Mouse (Mus musculus): ENCODE results near the gene Cabin1.
"Not testable (repeated sequence)": the region's sequence is repeated elsewhere in the genome, so short reads cannot be mapped to it uniquely, and the experiment has no call there.

Cabin1 gene

DNA sequence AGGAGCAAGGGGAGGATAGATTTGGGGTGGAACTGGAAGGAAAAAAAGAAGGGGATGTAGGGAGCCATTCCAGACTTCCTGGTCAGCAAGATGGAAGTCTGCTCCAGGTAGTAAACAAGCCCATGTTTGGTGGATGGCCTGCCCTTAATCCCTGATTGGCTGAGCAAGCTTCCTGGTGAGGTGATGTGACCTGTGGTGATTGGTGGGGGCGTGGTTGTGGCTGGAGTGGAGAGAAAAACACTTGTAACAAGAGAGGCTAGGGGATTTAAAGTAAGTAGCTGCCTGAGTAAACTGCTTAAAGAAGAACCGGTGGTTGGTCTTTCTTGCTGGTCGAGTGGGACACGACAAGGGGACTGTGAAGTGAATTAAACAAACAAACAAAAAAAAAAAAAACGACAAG lies 3.6 kb upstream of the Cabin1 start:
- not testable (repeated sequence) for DNase-seq (ENCODE audit: low spot score)

DNA sequence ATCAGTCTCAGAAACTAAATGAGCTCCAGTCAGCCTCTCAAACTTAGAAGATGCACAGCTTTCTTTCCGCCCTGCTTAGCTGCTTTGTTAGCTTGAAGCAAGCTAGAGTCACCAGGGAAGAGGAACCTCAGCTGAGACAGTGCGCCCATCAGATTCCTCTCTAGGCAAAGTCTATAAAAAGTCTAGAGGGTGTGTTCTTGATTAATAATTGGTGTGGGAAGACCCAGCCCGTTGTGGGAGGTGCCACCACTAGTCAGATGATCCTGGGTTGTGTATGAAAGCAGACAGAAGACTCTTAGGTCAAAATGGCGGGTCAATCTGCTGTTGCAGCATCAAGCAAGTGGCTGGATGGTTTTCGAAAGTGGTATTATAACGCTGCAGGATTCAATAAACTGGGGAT lies 2.7 kb upstream of the Cabin1 start:
- no peak for DNase-seq (ENCODE audit: low spot score)

DNA sequence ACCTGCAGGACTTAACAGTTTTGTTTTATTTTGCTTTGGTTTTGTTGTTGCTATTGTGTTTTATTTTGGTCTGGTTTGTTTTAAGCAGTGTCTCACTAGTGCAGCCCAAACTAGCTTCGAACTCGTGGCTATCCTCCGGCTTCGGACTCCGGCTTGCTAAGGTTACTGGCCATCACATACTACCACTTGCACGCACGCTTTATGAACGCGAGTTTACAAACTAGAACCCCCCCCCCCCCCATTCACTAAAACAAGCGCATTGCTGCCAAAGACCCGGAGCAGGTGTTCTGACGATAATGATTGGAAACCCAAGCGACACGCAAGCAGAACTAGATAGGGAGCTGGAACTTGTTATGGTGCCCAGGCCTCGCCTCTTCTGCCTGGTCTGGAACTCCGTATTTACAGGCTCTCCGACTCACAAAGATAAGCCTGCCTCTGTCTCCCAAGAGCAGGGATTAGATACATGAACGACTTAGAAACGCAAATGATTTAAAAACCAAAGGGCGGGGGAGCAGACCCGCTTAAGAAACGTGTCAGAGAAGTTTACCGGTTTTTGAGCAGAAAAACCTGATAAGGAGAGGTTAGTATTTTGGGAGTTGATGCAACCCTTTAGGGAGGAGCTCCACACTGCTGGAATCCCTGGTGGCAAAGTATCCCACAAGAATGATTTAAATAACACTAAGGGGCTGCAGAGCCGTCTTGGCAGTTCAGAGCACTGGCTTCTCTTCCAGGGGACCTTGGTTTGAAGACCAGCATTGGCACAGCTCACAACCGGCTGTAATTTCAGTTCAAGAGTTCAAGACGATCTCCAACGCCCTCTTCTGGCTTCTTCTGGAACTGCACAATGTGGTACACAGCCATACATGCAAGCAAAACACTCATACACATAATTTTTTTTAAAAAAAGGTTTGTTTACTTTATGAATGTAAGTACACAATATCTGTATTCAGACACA lies 655 bp upstream of the Cabin1 start:
- DNase-seq (ENCODE audit: low spot score), result peak; percentile 84

DNA sequence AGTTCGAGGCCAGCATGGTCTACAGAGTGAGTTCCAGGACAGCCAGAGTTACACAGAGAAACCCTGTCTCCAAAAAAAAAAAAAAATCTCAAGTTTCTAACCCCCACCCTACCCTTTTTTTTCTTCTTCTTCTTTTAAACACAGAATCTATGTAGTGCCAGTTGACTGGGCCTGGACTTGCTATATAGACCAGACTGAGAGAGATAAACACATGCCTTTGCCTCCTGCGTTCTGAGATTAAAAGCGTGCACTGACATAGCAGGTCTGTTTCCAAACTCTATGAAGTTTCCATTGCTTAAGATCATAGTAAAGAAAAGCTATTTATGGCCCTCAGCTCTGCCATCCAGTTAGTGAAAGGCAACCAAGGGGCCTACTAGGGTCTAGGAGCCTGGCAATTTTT lies 1.7 kb downstream of the Cabin1 start:
- DNase-seq (ENCODE audit: low spot score), result no peak

DNA sequence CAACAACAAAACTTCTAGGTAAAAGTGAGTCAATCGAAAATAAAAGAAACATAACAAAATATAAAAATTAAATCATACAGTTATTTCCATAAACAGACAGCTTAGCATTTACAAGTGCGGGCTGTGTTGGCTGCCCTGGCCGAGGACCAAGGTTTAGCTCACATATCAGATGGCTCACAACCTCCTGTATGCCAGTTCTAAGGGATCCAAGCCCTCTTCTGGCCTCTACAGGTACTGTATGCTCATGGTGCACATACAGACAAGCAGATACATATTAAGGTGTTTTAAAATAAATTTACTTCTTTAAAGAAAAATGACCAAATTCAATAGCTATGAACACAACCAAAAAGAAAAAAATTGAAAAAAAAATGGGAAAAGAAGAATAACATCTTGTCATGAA lies 3.8 kb downstream of the Cabin1 start:
- DNase-seq (ENCODE audit: low spot score), result no peak

DNA sequence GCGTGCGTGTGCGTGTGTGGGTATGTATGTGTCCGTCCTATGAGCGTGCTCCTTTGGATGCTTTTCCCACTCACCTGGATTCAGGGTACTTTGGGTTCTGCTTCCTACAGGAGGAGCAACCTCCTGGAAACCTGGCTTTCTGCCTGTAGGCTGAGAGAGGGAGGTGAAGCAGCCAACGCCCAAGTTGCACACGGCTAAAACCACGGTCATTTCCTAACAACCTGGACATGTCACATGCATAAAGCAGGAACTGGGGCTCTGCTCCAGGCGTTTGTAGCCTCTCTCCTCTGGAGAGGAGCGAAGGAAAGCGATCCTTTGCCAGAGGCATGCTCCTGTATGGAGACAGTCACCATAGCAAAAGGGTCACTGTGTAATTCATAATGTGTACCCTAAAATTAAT lies 7.4 kb downstream of the Cabin1 start:
- no peak for DNase-seq (ENCODE audit: low spot score)

DNA sequence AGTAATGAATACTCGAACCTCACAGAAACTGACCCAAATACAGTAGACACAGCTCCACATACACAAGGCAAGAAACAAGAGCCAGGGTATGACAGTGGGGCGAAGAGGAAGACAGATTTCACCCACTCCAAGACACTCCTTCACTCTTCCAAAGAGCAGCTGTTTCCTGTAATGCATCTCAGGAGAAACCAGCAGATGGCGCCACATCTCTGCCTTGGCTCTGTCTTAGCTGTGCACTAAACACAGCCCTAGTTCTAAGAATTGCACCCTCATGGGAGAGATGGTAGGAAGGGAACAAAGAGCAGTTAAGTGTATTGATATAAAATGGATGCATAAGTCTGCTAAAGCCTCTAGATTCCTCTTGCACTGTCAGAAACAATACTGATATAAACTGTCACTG lies 20.1 kb downstream of the Cabin1 start:
- DNase-seq (ENCODE audit: low spot score), result peak; percentile 91

DNA sequence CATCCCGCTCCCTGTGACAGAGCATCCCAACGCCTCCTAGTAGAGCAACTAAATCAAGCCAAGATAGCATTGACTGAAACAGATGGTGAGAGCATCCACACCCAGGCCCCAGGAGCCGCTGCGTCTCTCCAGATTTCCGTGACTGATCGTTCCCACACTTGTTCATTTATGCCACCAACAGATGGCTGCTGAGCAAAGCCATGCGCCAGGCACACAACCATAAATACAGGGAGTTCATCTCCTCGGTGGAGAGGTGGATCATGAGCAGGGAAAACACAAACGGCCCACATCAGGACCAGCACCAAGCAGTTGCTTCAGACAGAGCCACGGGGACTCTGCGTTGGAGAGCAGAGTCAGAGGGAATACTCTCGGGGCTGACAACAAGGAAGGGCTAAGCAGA lies 20.8 kb downstream of the Cabin1 start:
- no peak for DNase-seq (ENCODE audit: low spot score)

DNA sequence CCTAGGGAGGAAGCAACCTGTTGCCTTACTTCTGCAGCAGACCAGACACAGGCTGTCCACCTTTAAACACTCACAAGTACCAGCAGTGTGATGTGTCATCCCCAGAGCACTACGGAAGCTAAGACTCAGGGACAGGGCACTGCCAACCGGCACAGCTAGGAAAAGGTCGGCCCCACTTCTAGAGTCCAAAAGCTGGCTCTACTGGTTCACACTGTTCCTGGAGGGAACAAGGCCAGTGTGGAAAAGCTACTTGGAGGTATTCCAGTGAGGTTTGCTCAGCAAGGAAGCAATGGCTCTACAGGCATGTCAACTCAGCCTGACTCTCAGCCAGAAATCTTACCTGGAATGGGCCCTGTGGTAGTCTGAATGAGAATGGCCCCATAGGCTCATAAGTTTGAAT lies 23.3 kb downstream of the Cabin1 start:
- no peak for DNase-seq (ENCODE audit: low spot score)

DNA sequence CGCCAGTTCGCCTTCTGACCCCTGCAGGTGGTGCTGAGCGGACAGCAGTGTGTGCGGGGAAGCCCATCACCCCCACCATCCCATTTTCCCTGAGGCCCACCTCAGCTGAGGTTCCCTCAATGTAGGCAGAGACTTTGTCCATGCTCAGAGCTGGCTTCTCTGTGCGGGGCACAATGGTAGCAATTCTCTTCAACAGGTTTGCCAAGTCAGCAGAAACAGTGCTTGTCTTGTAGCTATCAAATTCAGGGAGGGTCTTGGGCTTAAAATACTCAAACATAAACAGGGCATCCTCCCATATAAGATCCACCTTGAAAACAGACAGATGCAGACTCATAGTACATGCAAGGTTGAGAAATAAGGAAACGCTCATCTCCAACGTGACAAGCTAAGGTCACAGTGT lies 38.7 kb downstream of the Cabin1 start:
- DNase-seq (ENCODE audit: low spot score), result no peak

DNA sequence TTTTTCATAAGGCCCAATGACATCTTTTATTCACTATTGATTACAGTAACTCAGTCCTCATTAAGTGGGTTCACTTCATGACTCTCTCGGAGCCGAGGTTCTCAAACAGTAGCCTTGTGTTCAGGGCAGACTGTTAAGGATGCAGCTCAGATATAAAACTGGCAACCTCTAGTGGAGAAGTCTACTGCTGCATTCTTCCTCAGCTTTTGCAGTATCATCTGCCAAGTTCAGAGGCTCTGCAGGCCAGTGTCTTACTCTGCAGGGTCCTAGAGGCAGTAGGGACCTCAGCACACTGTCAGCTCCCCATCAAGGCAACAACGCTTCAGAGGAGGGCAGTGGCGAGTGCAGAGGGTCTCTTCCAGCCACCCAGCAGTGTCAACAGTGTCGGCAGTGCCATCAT lies 43.9 kb downstream of the Cabin1 start:
- no peak for DNase-seq (ENCODE audit: low spot score)

DNA sequence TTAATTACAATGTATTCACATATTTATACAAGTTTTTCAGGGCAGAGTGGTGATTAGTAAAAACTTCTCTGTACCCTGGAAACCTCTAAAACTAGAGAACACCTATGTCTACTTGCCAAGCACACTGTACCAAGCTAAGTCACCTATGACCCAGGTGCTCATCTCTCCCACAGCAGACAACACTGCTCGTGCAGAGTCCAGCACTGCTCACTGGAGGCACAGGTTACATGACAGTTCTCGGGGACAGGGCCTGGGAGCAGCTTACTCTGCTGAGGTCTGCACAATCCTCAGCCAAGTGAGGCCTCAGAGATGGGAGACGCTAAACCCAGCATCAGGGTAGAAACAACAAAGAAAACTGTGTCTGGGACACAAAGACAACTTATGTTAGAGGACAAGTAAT lies 49.3 kb downstream of the Cabin1 start:
- no peak for DNase-seq (ENCODE audit: low spot score)

DNA sequence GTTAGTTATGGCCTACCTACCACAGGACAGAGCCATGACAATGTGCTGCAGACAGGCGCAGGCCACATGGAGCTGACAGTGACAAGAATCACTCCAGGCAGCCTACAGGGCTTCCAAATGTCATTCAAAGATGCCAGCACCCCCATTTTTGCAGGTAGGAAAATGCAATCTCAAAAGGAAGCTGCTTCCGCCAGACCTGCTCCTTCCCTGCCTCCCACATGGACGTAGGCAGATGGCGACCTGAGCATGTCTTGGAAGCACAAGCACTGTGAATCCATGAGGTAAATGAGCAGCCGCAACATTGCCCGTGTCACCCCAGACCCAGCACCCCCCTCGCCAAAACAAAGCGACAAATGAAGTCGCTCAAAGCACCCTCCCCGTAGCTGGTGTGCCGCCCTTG lies 51.1 kb downstream of the Cabin1 start:
- DNase-seq (ENCODE audit: low spot score), result no peak

DNA sequence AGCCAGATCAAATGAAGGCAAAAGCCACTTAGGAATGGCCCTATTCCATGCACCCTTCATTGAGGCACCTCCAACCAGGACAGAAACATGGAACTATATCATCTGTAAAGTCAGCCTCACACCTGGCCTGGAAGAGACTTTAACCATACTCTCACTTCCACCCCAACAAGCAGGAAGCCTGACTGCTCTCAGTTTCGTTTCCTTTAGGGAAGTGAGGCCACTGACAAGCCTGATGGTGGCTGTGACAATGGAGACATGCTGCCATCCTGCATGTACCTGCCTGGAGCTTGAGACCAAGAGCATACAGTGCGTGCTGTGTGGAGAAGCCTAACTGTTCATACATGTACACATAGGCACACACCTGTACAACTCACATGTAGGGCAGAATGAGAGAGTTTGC lies 53.9 kb downstream of the Cabin1 start:
- DNase-seq (ENCODE audit: low spot score), result no peak

DNA sequence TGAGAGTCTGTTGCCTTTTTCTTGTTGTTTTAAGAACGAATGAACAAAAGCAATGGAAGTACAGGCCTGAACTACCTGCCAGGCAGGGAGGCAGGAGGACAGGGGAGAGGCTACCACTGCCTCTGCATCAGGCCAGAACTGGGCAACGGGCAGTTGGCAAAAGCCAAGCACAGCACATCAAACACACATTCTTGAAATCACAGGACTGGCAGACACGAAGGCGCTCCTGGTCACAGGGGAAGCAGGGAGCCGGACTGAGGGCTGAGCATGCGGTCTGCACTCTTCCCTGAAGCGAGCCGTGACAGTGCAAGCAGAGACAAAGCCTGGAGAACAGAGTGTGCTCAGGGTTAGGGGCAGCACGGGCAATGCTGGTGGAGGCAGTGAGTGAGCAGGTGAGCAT lies 54.9 kb downstream of the Cabin1 start:
- DNase-seq (ENCODE audit: low spot score), result no peak

DNA sequence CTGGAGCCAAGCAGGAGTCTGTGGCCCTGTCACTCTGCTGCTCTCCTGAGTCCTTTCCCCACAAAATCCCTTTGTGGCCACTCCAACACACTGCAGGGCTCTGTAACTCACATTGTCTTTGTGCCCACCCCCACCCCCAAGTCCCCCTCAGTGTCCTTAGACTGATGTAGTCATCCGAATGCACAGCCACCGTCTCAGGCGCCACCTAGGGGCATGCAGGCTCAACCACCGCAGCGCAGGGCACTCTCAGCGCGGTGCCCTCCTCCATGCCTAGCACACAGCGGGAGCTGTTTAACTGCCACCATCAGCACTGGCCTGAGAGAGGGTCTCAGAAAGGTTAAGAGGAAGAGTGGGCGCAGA lies 55.5 kb downstream of the Cabin1 start:
- DNase-seq (ENCODE audit: low spot score), result peak; percentile 72

DNA sequence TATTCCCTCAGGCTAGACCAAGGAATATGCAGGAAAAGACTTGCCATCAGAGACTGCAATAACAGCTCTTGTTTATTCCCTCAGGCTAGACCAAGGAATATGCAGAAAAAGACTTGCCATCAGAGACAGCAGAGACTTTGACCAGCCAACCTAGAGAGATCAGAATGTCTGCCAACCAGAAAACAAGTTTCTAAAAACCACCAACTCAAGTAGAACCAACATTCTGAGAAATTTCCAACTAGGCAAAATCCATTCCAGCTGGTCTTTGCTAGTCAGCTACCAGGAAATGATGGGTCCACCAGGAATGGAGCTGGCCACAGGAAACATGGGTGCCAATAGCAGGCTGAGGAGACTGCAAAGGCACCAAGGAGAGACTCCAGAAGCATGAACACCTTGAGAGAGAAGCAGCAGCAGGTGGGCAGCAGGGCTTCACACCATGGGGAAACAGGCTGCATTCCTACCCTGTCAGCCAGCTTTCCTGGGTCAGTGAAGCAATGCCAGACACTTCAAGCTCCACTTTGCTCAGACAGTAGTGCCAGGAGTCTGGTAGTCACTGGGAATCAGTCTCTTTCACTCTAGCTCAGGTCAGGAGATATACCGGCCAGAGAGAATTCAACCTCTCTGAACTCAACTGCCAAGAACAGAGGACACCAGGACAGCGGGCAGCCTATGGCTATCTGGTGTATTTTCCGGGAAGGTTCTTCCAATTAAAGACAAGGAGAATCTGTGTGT lies 56.1 kb downstream of the Cabin1 start:
- no peak for DNase-seq (ENCODE audit: low spot score)

DNA sequence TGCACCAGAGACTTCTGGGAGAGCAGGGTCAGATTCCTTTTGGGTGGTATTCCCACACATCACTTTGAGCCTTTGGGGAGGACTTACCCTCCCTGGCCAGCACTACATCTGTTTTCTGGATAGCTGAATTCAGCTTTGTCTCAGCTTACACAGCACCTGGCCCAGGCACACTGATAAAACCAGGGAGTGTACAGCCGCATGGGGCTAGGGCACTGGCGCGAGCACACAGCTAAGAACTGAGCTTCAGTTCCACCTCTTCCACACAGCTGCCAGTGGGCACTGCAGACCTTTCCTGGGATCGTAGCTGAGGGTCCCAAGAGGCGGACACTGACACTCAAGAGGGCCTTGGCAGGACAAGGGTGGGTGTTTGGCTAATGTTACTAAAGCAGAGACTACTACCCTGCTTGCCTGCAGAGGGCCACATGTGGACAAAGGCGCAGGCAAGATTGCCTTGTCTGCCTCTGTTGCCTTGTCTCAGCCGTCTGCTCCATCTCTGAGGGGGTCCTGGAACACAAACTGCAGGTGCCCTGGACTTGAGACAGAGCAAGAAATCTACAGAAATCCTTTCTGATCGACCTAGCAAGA lies 57.4 kb downstream of the Cabin1 start:
- DNase-seq (ENCODE audit: low spot score), result no peak

DNA sequence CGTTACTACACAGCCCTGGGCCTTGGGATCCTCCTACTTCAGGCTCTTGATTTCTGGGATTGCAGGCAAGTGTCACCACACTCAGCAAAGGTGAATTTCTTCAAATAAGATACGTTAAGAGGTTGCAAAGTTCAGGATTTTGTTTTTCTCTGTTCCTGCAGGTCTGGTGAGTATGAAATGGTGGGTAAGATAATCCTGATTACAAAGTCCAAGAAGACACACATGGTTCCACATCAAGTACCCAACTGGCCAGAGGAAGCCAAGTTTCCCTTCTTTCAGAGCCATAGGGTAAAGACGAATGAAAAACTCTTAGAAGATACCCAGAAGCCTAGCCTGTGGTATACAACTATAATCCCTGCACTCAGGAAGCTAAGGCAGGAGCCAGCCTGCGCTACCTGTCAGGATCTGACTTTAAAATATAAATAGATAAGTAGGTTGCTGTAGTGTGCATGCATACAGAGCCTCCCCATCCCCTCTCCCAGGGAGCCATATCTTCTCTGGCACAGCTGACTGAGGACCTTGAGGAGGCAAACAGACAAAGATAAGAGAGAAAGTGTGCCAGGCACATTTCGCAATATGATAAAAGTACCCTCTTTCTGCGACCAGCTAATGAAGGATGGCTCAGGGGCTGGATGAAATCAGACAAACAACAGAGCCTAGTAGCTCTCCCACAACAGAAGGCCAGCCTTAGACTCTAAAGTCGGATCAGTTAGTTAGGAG lies 58.3 kb downstream of the Cabin1 start:
- DNase-seq (ENCODE audit: low spot score), result no peak

DNA sequence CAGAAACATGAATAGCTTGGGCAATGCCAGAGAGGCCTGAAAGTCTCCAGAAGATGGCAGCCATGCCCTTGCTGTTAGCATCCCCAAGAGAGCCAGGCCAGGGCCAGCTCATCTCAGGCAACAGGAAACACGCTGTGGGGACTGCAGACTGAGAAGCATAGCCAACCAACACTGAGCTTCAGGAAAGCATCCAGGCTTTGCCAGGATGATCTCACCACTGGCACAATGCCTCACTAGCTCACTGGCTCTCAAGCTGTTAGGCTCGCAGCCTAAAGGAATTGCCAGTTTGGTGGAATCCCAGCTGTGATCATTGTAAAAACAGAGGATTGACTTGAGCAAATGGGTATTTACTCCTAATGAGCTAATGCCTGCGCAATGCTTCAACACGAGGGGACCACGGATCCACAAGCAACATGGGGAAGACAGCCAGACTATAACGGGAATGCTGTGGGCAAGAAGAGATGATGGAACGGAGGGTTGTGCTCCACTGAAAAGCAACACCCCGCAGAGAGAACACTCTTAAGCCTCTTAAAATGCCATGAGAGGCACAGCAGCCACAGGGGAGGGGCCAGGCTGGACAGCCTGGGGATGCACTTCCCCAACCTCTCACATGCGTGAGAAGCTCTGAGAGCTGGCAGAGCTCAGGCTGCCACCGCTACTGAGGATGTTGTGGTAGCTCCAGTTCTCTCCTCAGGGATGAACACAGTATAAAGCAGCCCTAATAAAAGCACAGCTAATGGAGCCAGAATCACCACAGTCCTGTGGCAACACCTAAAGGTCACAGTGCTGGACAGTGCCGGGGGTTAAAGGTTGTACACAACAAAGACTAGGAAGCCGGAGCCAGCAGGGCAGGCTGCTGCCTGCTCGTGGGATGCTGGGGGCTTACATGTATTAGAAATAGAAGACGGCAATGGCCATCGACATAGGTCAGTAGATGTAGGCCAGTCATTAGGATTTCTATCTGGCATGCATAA lies 59.6 kb downstream of the Cabin1 start:
- peak; percentile 82 for DNase-seq (ENCODE audit: low spot score)

DNA sequence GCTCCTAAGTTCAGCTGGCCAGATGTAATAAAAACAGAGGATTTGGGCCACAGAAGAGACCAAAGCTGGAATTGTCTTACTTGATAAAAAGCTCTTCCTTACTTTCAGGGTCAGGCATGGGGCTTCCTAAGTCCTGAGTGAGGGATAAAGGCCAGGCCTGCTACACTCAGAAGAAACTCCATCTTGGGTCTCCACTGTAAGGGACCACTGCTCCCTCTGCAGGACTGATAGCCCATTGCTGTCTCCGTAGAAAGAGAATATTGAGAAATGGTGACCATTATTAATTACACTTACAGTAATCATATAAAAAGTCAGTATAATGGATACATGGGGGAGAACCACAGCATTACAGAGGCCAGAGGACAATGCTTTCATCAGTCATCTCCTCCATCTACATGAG lies 60.6 kb downstream of the Cabin1 start:
- DNase-seq (ENCODE audit: low spot score), result peak; percentile 62

Measured in testis, postnatal 10 days (tissue).